Mouse (Mus musculus): Measurements from ENCODE around the gene Tmem132c.

- TF ChIP-seq CTCF (IDR thresholded peaks at IDR 0.05; ENCODE audit: extremely low read depth, insufficient read length, insufficient replicate concordance, low read depth, low read length) (no peak), POLR2A (IDR thresholded peaks at IDR 0.05; ENCODE audit: low read depth, low read length) (no peak)
These were observed 361.4 kb downstream of the Tmem132c start for GRCm38 (mm10) chr5:127602996-127603395.

Measured in small intestine, adult 2 months (tissue).